Mouse (Mus musculus): Measurements from ENCODE around the gene Zmynd12. TPM values are rescaled to one million over a fixed set of nuclear protein-coding genes. Genes with fewer than 3 reads are reported as not detected.

The Zmynd12 gene
- total and polyA plus RNA-seq, 3 experiments = 0.74 TPM; not detected in 2

- Histone ChIP-seq H3K9ac (ENCODE audit: low read depth, low read length) (no peak overlapping the region), H3K79me2 (replicated peaks; ENCODE audit: control insufficient read depth, insufficient read depth, low read length) (no peaks in the 10 kb centered on the region), H3K4me3 (no peak overlapping the region), H3K27ac (no peak overlapping the region), H3K27me3 (ENCODE audit: control insufficient read depth, insufficient read depth, low read length) (no peaks in the 10 kb centered on the region), H3K4me1 (ENCODE audit: control insufficient read depth, insufficient read depth, low read length) (no peaks in the 10 kb centered on the region), H3K36me3 (ENCODE audit: control insufficient read depth, insufficient read depth, low read length) (no peaks in the 10 kb centered on the region)
- DNase-seq = no peak
- intact Hi-C loops (cut with DNase I) = no loop called here
- whole genome bisulfite sequencing = 53% methylated on average over 7 of the region's 7 CpGs
- TF ChIP-seq CTCF (IDR thresholded peaks at IDR 0.05) (no peak), POLR2A (IDR thresholded peaks at IDR 0.05; ENCODE audit: insufficient read depth, low read depth, low read length) (no peak), EP300 (IDR thresholded peaks at IDR 0.05; ENCODE audit: insufficient read depth, low read depth, low read length) (no peak)
Observed at GRCm38 (mm10) chr4:119400896-119401295, 21.7 kb upstream of the Zmynd12 start.

- 86% methylated on average over 2 of the region's 2 CpGs for WGBS
- no peak for DNase-seq
- Histone ChIP-seq H3K27ac (no peak overlapping the region), H3K27me3 (ENCODE audit: control insufficient read depth, insufficient read depth, low read length) (no peaks in the 10 kb centered on the region), H3K4me1 (ENCODE audit: control insufficient read depth, insufficient read depth, low read length) (no peaks in the 10 kb centered on the region), H3K36me3 (ENCODE audit: control insufficient read depth, insufficient read depth, low read length) (no peaks in the 10 kb centered on the region), H3K79me2 (replicated peaks; ENCODE audit: control insufficient read depth, insufficient read depth, low read length) (no peaks in the 10 kb centered on the region), H3K9ac (ENCODE audit: low read depth, low read length) (no peak overlapping the region), H3K4me3 (no peak overlapping the region)
- intact Hi-C loops (cut with DNase I) = no loop called here
- TF ChIP-seq CTCF (IDR thresholded peaks at IDR 0.05) (no peak), EP300 (IDR thresholded peaks at IDR 0.05; ENCODE audit: insufficient read depth, low read depth, low read length) (no peak), POLR2A (IDR thresholded peaks at IDR 0.05; ENCODE audit: insufficient read depth, low read depth, low read length) (no peak)
Observed at GRCm38 (mm10) chr4:119403431-119403830, 19.2 kb upstream of the Zmynd12 start.

- Histone ChIP-seq H3K27me3 (ENCODE audit: control insufficient read depth, insufficient read depth, low read length) (no peaks in the 10 kb centered on the region), H3K27ac (no peak overlapping the region), H3K4me3 (no peak overlapping the region), H3K79me2 (replicated peaks; ENCODE audit: control insufficient read depth, insufficient read depth, low read length) (no peaks in the 10 kb centered on the region), H3K9ac (ENCODE audit: low read depth, low read length) (no peak overlapping the region), H3K4me1 (ENCODE audit: control insufficient read depth, insufficient read depth, low read length) (peaks cover 2% of the 10 kb centered on the region; the same call in 1 of the 2 replicates), H3K36me3 (ENCODE audit: control insufficient read depth, insufficient read depth, low read length) (no peaks in the 10 kb centered on the region)
- intact Hi-C loops (cut with DNase I) = no loop called here
- WGBS = 80% methylated on average over 12 of the region's 12 CpGs
- DNase-seq = no peak
- TF ChIP-seq CTCF (IDR thresholded peaks at IDR 0.05) (no peak), EP300 (IDR thresholded peaks at IDR 0.05; ENCODE audit: insufficient read depth, low read depth, low read length) (no peak), POLR2A (IDR thresholded peaks at IDR 0.05; ENCODE audit: insufficient read depth, low read depth, low read length) (no peak)
Observed at GRCm38 (mm10) chr4:119411877-119412650, 10.6 kb upstream of the Zmynd12 start.

- intact Hi-C loops (cut with DNase I) = no loop called here
- Histone ChIP-seq H3K79me2 (replicated peaks; ENCODE audit: control insufficient read depth, insufficient read depth, low read length) (no peaks in the 10 kb centered on the region), H3K36me3 (ENCODE audit: control insufficient read depth, insufficient read depth, low read length) (no peaks in the 10 kb centered on the region), H3K27ac (no peak overlapping the region), H3K4me1 (ENCODE audit: control insufficient read depth, insufficient read depth, low read length) (peaks cover 2% of the 10 kb centered on the region; the same call in 1 of the 2 replicates), H3K9ac (ENCODE audit: low read depth, low read length) (no peak overlapping the region), H3K4me3 (no peak overlapping the region), H3K27me3 (ENCODE audit: control insufficient read depth, insufficient read depth, low read length) (no peaks in the 10 kb centered on the region)
- 27% methylated on average over 6 of the region's 6 CpGs for WGBS
- no peak for DNase-seq
- TF ChIP-seq EP300 (IDR thresholded peaks at IDR 0.05; ENCODE audit: insufficient read depth, low read depth, low read length) (no peak), CTCF (IDR thresholded peaks at IDR 0.05) (no peak), POLR2A (IDR thresholded peaks at IDR 0.05; ENCODE audit: insufficient read depth, low read depth, low read length) (no peak)
Observed at GRCm38 (mm10) chr4:119412791-119413190, 9.8 kb upstream of the Zmynd12 start.

- peak within 1 kb of the TSS; percentile 65 for H3K4me3 ChIP-seq
- H3K9ac ChIP-seq (ENCODE audit: low read depth, low read length) = peak within 1 kb of the TSS; percentile 56
- peak; percentile 84 to 89 for DNase-seq
- intact Hi-C loops (cut with DNase I) = no loop called here
- H3K4me1 ChIP-seq (ENCODE audit: control insufficient read depth, insufficient read depth, low read length) = peaks cover 2% of the 10 kb centered on the region; the same call in 1 of the 2 replicates
- TF ChIP-seq POLR2A (IDR thresholded peaks at IDR 0.05; ENCODE audit: insufficient read depth, low read depth, low read length) = no peak
- TF ChIP-seq EP300 (IDR thresholded peaks at IDR 0.05; ENCODE audit: insufficient read depth, low read depth, low read length) = no peak
- TF ChIP-seq CTCF (IDR thresholded peaks at IDR 0.05) = no peak
- no peaks in the 10 kb centered on the region for H3K36me3 ChIP-seq (ENCODE audit: control insufficient read depth, insufficient read depth, low read length)
- H3K27ac ChIP-seq = no peak within 1 kb of the TSS
- WGBS = 1% methylated on average over 49 of the region's 49 CpGs
- H3K79me2 ChIP-seq (replicated peaks; ENCODE audit: control insufficient read depth, insufficient read depth, low read length) = no peaks in the 10 kb centered on the region
- H3K27me3 ChIP-seq (ENCODE audit: control insufficient read depth, insufficient read depth, low read length) = no peaks in the 10 kb centered on the region
Observed at GRCm38 (mm10) chr4:119415072-119415753, 7.4 kb upstream of the Zmynd12 start, which contains the start of gene Ccdc30. Gene Ccdc30, minus strand, starts transcription at chr4:119415521.

- H3K4me1 ChIP-seq (ENCODE audit: control insufficient read depth, insufficient read depth, low read length) = peaks cover 6% of the 10 kb centered on the region
- intact Hi-C loops (cut with DNase I) = no loop called here
- no peak overlapping the region for H3K9ac ChIP-seq (ENCODE audit: low read depth, low read length)
- no peak overlapping the region for H3K27ac ChIP-seq
- H3K36me3 ChIP-seq (ENCODE audit: control insufficient read depth, insufficient read depth, low read length) = no peaks in the 10 kb centered on the region
- H3K4me3 ChIP-seq = no peak overlapping the region
- no peak for DNase-seq
- no peaks in the 10 kb centered on the region for H3K79me2 ChIP-seq (replicated peaks; ENCODE audit: control insufficient read depth, insufficient read depth, low read length)
- H3K27me3 ChIP-seq (ENCODE audit: control insufficient read depth, insufficient read depth, low read length) = no peaks in the 10 kb centered on the region
- 49% methylated on average over 3 of the region's 3 CpGs for WGBS
- TF ChIP-seq EP300 (IDR thresholded peaks at IDR 0.05; ENCODE audit: insufficient read depth, low read depth, low read length) (no peak), CTCF (IDR thresholded peaks at IDR 0.05) (no peak), POLR2A (IDR thresholded peaks at IDR 0.05; ENCODE audit: insufficient read depth, low read depth, low read length) (no peak)
Observed at GRCm38 (mm10) chr4:119417270-119417669, 5.3 kb upstream of the Zmynd12 start.

Measured in heart, adult 2 months (tissue).